Mouse (Mus musculus): ENCODE data around the gene Prrt1.

DNA sequence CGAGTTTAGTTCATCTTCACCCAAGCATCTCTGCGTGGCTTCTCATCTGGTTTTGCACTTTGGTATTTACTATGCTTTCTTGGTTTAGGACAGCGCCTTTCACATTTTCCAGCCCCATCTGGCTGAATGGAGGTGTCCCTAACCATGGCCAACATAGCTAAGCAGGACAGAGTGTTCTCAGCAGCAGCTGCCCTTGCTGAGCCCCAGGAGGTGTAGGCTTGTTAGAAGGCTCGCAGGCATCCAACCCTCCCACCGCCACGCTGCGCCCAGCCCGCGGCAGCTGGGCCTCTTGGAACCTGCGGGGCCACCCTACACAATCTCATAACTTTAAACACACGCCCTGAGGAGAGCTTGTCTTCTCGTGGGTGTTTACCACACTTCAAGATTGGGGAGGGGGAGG, 47.3 kb downstream of the Prrt1 start:
- no peak for TF ChIP-seq CTCF (IDR thresholded peaks at IDR 0.05; ENCODE audit: insufficient read depth, low read depth, low read length)
- TF ChIP-seq POLR2A (IDR thresholded peaks at IDR 0.05; ENCODE audit: insufficient read depth, low read depth, low read length), result no peak

All from olfactory bulb, adult 2 months (tissue).